Mouse (Mus musculus) monocyte, adult 2 months (primary cell): ENCODE data around the gene Gjd3.
A peak's percentile ranks its signal among the peaks of the same experiment; 100 is the strongest.

ENCODE experiments used
- DNase-seq, 2 experiments: peaks; one replicate each; pipeline ENCODE4 v3.0.0; 2022; ENCODE audit warnings: low spot score in 2 of 2, low read depth in 1 of 2

The Gjd3 gene

DNA sequence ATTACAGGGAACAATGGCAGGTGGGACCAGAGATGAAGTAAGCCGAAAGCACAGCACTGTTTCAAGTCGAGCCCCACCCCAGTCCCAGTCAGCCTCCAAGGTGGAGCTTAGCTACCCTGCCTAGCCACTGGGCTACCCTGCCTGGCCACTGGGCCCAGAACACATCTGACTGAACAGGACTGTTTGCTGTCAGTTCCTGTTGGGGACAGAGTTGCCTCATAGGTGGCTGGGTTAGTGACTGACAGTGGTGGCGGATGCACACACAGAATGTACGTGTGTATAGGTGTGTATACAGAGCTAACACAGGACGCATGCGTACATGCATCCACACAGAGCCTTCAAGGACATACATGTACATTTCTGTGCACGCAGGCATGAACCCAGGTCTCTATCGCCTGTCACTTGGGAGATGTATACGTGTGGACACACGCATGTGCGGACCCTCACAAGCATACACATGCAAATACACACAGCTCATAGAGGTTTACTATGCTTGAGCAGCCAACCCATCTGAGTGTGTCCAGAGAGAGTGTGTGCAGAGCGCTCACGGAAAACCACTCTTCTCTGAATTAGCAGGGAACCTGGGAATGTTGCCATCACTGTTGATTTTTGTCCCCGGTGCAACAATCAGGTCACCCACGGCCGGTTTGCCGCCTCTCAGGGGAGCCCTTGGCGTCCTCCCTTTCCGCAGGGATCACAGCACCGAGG is 1.4 kb downstream of the Gjd3 start:
- DNase-seq: no peak

DNA sequence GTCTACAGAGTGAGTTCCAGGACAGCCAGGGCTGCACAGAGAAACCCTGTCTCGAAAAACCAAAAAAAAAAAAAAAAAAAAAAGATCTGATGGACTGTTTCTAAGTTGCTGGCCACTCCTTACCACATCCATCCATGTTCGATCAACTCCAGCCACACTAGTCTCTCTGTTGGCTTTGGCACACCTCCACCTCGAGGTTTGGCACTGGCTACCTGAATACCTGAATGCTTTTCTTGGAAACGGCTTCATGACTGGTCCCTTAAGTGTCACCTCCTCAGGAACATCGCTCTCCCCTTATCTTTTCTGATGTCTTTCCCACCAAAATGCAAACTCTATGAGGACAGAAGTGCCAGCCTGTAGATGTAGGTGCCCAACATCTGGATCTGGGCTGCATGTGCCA is 3.5 kb downstream of the Gjd3 start:
- no peak for DNase-seq

DNA sequence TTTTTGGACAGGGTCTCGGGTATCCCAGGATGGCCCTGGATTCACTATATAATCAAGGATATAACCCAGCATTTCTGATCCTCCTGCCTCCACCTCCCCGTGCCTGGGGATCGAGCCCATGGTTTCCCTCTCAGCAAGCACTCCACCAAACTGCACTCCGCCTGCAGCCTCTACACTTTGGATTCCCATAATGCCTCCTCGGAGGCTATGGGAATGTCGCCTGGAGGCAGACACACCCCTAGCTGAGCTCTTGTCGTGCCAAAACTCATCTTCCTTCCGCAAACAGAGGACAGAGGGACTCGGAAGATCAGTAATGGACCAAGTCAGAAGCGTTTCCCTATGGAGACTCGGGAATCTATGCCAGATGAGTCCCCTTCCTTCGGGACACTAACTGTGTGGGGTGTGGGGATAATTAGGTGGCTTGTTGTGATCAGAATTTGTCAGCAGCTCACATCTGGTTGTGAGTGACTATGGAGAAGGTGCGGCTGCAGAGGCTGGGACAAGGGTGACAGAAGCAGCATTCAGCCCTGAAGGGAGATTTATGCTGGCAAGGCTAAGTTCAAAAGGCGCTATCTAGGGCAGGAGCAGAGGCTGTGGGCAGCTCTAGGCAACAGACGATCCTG is 4.2 kb downstream of the Gjd3 start:
- DNase-seq: no peak

DNA sequence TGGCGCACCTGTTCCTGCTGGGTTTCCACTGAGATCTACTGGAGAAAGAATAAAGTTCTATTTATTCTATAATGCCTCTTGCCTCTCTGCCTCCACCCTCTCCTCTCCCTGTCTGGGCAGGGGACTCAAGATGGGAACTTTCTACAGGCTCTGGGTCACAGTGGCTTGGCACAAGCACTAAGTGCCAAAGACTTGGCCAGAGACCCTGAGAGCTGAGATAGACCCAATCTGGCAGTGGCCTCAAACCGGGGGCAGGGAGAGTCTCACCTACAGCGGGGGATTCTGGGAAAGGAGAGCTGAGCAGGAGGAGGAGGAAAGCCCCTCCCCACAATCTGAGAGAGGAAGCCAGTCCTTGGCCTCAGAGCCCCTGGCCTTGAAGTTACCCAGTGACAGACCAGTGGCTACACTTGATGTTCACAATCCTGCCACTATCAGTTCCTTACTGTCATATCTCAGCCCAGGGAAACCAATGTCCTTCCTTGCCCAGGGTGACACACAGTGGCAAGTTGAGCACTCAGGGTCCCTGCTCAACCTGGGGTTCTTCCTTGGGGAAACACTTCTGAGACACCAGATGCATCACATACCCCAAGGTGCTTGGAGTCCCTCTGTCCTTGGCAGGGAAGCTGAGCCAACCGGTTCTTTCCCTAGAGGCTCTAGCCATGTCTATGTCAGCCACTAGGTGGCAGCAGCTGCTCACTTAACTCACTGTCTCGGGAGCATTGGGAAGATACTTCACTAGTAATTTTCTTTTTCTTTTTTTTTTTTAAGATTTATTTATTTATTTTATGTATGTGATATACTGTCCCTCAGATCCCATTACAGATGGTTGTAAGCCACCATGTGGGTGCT is 7.7 kb downstream of the Gjd3 start:
- DNase-seq: no peak

DNA sequence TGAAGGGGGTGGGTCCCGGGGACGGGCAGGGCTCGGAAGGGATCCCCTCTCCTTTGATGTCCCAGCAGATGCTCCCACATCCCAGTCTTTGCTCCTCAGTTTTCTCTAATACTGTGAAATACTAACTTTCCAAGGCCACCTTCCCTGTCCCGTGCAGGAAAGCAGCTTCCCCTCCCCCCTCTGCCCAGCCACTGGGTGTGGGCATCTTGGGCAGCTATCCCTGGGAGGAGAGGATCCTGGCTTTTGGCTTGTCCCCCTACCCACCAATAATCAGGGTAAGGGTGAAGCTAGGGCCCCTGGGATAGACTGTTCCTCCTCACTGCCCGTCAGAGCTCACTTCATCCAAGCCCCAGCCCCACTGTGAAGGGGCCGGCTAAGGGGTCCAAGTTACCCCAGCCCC is 8.6 kb downstream of the Gjd3 start:
- no peak for DNase-seq

DNA sequence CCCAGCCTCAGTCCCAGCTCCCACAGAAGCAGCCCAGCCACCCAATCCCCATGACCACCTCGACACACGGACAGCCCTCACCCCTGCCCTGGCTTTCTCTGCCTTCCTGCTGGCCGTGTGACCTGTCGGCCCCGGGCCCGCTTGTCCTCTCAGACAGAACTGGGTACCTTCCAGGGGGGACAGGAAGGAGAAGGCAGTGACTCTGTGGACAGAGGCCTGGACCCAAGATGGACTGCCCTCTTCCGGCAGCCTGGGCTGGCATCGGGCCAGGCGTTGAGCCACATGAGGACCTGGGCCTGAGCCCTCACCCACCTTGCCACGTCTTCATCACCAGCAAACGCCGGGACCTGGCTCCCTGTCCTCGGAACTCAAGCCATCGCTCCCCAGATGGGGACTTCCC is 9.2 kb downstream of the Gjd3 start:
- no peak for DNase-seq

DNA sequence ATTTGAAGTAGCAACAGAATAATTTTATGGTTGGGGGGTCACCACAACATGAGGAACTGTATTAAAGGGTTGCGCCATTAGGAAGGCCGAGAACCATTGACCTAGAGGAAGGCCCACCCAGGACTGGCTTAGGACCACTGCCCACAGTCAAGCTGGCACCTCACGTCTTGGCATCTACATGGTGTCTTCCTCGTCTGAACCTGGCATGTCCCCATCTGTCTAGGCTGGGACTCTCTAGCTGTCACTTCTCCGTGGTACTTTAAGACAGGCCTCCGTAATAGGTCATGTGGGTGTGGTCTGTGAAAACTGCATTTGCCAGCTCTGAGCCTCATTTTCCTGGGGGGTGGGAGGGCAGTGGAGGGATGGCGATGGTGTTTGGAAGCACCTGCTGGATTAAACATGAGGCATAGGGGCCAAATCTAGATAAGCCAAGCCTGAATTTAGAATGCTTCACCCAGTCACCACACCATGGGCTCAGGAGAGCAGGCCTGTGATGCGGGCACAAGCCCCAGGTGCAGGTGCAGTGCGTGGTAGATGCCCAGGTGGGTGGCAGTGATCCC is 9.9 kb downstream of the Gjd3 start:
- DNase-seq: no peak

DNA sequence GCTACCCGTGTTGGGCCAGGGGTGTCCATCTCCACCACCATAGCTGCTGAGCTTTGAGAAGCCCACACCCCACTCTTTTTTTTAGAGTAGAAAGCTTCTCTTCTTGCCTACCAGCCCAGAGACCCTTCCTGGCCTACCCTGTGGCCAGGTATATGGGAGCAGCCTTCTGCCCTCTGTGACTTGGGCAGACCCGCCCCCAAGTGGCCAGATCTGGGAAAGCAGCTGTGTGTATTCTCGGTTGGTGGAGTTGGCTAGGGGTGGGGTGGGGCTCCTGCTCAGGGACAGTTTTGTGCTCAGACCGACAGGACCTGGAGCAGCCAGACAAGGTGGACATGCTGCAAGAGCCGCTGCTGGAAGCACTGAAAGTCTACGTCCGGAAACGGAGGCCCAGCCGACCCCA is 10.6 kb downstream of the Gjd3 start:
- peak in 1 of 2 experiments; percentile 72 for DNase-seq

DNA sequence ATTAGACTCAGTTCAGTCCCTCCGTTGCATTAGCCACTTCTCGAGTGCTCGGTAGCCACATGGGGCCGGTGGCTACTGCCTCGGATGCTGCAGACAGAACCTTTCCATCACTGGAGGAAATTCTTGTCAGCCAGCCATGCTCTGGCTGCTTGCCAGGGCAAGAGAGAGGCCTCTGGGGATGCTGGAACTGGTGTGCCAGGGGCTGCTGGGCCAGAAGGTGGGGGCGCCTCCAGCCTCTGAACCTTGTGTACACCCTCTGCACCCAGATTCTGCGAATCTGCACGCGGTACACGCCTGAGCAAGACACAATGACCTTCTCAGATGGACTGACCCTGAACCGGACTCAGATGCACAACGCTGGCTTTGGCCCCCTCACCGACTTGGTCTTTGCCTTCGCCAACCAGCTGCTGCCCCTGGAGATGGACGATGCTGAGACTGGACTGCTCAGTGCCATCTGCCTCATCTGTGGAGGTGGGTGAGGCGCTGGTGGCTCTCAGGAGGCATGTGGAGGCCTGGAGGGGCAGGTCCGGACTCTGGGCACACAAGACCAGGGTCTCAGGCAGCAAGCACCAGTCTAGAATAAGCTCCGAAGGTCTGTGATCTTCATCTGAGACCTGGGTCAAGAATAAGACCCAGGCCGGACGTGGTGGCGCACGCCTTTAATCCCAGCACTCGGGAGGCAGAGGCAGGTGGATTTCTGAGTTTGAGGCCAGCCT is 11.3 kb downstream of the Gjd3 start:
- no peak for DNase-seq

DNA sequence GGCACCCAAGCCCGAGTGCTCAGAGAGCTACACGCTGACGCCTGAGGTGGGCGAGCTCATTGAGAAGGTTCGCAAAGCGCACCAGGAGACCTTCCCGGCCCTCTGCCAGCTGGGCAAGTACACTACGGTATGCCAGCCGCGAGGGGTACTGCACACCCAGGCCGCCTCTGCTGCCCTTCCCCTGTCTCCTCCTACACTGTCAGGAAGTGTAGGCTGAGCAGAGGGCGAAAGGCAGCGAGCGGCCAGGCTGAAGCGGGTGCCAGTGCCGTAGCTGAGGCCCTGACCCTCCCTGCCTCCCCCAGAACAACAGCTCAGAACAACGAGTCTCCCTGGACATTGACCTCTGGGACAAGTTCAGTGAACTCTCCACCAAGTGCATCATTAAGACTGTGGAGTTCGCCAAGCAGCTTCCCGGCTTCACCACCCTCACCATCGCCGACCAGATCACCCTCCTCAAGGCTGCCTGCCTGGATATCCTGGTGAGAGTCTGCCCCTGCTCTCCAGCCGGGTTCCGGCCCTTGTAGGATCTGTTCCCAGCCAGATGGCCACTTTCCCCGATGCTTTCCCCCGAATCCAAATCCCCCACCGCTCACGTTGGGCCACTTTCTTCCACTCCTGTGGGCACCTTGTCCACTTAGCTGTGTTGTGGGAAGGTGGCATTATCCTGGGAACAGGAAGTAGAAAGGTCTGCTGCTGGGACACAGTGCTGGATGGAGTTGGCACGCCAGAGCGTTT is 12.5 kb downstream of the Gjd3 start:
- DNase-seq: no peak

DNA sequence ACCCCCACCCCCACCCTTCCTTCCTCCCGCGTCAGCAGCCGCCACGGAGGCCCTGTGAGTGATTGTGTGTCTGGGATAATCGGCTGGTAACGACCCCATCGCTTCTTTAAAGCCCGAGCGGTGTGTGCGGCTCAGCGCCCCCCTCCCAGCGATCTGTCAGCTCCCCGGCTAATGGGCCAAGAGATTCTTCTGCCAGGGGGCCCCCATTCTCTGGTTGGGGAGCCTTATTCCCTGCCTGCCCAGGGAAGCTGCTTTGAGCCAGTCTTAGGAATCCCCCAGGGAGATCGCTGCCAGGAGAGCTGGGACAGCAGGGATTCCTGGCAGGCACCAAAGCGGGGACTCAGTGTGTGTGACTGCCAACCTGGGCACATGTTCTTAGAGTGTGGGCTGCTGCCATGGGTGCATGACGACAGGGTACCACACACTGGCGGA is 13.3 kb downstream of the Gjd3 start:
- no peak for DNase-seq

DNA sequence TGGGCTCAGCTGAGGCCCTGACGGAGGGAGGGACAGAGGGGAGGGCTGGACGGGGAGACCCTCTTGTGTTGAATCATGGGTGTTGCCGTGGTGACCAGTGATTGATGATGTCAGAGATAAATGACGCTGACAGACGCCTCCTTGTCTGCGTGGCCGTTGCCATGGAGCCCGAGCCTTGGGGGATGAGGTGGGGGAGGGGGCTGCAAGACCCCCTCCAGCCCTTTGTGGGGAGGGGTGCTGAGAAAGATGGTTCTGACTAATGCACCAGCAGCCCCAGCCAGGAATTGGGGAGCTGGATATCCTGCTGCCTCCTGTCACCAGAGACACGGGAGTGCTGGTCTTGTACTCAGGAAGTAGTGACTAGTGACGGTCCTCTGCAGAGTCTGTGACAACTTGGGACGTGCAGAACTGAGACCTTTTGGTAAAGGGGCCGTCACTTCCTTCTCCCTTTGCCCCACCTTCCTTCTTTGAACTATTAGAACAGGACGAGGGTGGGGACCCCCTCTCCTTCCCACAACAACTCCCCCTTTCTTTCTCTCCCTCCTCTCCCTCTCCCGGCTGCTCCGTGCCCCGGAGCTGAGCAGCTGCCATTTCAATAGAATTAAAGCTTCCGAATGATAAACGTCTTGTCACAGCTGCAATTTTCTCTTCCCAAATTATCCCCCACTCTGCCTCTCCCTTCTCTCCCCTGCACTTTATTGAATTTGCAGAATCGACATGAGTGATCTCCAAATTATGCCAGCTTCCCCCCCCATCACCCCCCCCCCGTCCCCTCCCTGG is 13.9 kb downstream of the Gjd3 start:
- no peak for DNase-seq

DNA sequence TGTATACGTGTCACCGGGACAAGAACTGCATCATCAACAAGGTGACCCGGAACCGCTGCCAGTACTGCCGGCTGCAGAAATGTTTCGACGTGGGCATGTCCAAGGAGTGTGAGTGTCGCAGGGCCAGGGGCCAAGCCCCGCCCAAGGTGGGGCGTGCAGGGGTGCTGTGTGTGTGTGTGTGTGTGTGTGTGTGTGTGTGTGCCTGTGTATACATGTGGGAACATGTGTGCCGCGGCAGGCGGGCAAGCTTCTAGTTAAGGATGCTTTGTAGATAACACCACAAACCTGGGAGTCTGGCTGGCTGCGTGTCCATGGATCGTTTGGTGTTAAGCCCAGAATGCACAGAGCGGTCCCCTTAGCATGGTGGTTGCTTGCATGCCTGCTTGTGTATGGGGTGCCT is 14.7 kb downstream of the Gjd3 start:
- no peak for DNase-seq

DNA sequence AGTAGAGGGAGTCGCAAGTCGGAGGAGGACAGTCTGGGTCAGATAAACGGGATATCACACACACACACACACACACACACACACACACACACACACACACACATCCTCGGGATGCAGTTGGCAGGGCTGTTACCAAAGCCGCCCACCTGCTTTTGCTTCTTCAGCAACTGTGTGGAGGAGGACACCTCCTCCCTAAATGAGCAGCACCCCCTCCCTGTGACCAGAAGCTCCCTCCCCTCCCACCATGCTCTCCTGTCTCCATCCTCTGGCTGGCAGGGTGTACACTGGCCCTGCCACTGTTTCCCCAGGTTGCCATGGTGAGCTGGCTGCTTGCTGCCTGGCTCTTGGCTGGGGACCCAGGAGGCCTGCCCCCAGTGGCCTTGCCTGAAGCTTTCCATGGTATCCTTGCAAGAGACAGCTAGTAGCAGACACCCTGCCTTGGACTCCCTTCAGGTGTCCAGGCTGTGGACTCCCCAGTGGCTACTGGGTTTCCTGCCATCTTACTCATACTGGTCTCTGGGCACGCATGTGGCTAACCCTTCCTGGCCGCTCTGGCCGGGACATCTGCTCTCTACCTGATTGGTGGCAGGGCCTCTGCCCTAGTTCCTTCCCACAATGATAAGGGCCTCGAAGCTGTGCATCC is 16.2 kb downstream of the Gjd3 start:
- DNase-seq: no peak

DNA sequence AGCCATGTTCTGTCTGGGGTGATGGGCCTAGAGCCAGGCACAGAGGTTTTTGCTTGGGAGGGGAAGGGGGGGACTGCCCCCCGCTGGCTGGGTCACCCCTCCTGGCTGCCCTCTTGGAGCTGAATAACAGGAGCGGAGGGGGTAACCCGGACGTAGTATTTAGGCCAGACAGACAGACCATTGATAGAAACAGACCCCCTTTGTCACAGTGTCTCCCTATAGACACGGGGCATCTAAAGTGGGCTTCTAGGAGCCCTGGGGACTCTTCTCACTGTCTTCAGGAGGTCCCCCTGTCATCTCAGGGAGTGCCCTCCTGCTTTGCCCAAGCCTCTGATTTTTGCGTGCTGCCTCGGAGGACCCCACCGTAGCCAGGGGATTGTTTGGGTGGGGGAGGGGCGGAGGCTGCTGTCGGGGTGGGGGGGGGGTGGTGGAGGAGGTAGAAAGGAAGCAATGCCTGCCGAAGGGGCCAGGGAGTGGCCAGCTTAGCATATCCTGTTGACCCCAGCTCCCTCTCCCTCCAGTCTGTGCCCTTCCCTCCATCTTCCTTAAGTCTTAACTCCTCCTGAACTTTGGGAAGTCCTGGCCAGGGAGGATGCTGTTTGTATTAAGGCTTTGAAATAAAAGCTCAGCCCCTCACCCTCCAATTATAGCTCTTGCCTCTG is 17.3 kb downstream of the Gjd3 start:
- DNase-seq: no peak

DNA sequence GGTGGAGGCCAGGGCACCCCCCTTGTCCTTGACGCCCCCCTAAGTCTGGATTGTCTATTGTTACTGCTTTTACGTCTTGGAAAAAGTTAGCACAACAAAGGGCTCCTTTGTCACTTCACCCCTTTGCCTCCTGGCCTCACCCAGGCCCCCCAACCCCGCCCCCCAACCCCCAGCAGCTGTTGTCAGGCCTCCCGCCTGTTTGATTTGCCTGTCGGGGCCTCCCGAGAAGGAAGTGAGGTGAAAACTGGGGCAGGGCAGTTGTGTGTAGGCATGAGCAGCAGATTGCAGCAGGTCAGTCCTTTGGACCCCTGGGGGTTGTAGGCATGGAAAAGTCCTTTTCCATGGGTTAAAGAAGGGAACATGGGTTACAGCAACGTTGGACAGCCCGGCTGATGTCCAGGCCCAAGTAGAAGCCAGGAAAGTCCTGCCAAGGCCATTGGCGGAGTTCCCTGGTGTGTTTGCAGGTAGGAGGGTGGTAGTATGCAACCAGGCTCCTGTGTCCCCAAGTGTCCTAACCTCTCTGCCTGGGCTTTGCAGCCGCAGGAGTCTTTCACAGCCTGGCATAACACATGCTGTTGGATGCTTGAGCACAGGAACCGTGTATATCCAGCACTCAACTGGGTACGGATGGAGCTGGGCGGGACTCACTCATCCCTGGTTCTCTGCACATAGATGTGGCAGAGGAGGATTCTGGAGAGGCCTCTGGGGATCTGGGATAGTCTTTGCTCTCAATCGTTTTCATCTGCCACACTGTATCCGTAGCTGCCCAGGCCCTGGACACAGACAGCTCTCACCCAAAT is 18.0 kb downstream of the Gjd3 start:
- DNase-seq: no peak

DNA sequence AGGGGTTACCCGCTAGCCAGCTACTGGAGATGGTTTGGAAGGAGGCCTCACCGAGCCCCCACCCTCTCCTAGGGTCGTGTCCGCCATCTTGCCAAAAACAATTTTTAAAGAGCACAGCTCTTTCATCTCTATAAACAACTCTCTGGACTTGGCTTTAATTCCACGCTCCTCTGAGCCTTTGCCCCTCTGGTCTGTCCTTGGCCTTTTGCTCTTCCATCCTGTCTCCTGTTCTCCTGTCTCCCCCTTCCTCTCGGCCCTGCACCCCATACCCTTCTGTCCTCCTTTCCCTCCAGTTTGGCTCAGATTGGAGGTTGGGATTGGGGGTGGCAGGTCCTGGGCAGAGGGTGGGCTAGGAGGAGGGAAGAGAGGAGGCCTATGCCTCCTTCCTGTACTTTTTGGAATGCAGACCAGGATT is 18.6 kb downstream of the Gjd3 start:
- no peak for DNase-seq
